Mouse (Mus musculus) forebrain, embryonic 11.5 days (tissue): Measurements from ENCODE around the gene Cdh1. TPM values are rescaled to one million over a fixed set of nuclear protein-coding genes. Genes with fewer than 3 reads are reported as not detected.
A peak's percentile ranks its signal among the peaks of the same experiment; 100 is the strongest.

Experiments used
- ATAC-seq: fragments of 200-750 bp; cut with Nextera tagmentation; replicated peaks from 2 replicates; pipeline ENCODE4 v1.8.0; 2017; ENCODE audit warnings: moderate TSS enrichment; ENCODE audit not compliant: low FRiP score
- DNase-seq: peaks from one replicate; pipeline ENCODE4 v3.0.0-alpha.2; 2017; ENCODE audit warnings: low spot score
- H3K27ac ChIP-seq: fragments of 300-500 bp; sonication (generic); 2 replicates; pipeline ENCODE4 v1.5.1; 2014; ENCODE audit warnings: low read depth, low read length
- H3K27me3 ChIP-seq: fragments of 300-500 bp; sonication (generic); 2 replicates; pipeline ENCODE4 v1.6.1; 2014; ENCODE audit warnings: mild to moderate bottlenecking, low read length, mixed read lengths; ENCODE audit not compliant: control insufficient read depth, insufficient read depth
- H3K36me3 ChIP-seq: fragments of 300-500 bp; sonication (generic); 2 replicates; pipeline ENCODE4 v1.6.1; 2014; ENCODE audit warnings: mild to moderate bottlenecking, low read length, moderate library complexity, mixed read lengths; ENCODE audit not compliant: control insufficient read depth, insufficient read depth
- H3K4me1 ChIP-seq: fragments of 300-500 bp; sonication (generic); replicated peaks from 2 replicates; pipeline ENCODE4 v1.6.1; 2014; ENCODE audit warnings: low read length, mixed read lengths; ENCODE audit not compliant: control insufficient read depth, insufficient read depth
- H3K4me2 ChIP-seq: fragments of 300-500 bp; sonication (generic); 2 replicates; pipeline ENCODE4 v1.6.1; 2014; ENCODE audit warnings: low read depth, mild to moderate bottlenecking, low read length, moderate library complexity, mixed read lengths; ENCODE audit not compliant: severe bottlenecking
- H3K4me3 ChIP-seq: fragments of 300-500 bp; sonication (generic); 2 replicates; pipeline ENCODE4 v1.5.1; 2014; ENCODE audit warnings: low read depth, low read length
- H3K9ac ChIP-seq: fragments of 300-500 bp; sonication (generic); 2 replicates; pipeline ENCODE4 v1.6.1; 2014; ENCODE audit warnings: low read length
- H3K9me3 ChIP-seq: fragments of 300-500 bp; sonication (generic); 2 replicates; pipeline ENCODE4 v1.6.1; 2016; ENCODE audit warnings: low read length, mixed read lengths; ENCODE audit not compliant: control insufficient read depth
- WGBS: fragments of 180-500 bp; shearing (Covaris S2); extraction: QIAGEN DNeasy Blood & Tissue Kit; methylation state at CpG from one replicate; pipeline ENCODE4 v1.1.7; 2014; 5-methylcytosine and 5-hydroxymethylcytosine counted together
- polyA plus RNA-seq: library from polyadenylated mRNA; unstranded; fragments of >200 nt; fragmentation: Nextera tagmentation; extraction: Ambion mirVana; gene quantifications from 2 replicates; pipeline ENCODE4 v1.2.1, GENCODE M21; 2014

The Cdh1 gene
- polyA plus RNA-seq, 1 experiment from 2014 or later, result 5.1 TPM

GRCm38 (mm10) chr8:106643100-106643499 is 39.9 kb downstream of the Cdh1 start:
- Histone ChIP-seq H3K36me3 (no peaks in the 10 kb centered on the region), H3K4me3 (no peak overlapping the region), H3K4me2 (no peak overlapping the region), H3K27ac (no peak overlapping the region), H3K4me1 (no peaks in the 10 kb centered on the region), H3K9me3 (no peaks in the 10 kb centered on the region), H3K27me3 (no peaks in the 10 kb centered on the region), H3K9ac (no peak overlapping the region)
- WGBS, result 91% methylated on average over 4 of the region's 4 CpGs
- no peak for DNase-seq
- ATAC-seq, result no peak

DNA sequence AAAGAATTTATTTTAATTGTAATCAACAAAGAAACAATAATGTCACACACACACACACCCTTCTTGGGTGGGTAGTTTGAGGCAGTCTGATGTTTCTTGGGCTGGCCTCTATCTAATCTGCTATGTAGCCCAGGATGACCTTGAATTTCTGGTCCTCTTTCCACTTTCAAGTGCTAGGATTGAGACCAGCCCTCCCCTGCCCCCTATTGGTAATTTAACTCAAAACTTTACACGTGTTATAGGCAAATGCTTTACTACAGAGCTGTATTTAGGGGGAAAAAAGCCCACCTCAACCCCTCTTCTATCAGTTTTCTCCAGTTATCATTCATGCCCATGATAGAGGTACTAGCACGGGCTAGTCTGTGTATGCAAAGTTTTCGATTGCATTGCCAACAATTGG is 41.8 kb downstream of the Cdh1 start:
- Histone ChIP-seq H3K27ac (no peak overlapping the region), H3K9ac (no peak overlapping the region), H3K9me3 (no peaks in the 10 kb centered on the region), H3K4me2 (no peak overlapping the region), H3K36me3 (no peaks in the 10 kb centered on the region), H3K4me1 (no peaks in the 10 kb centered on the region), H3K4me3 (no peak overlapping the region), H3K27me3 (no peaks in the 10 kb centered on the region)
- WGBS, result 62% methylated on average over 3 of the region's 3 CpGs
- no peak for ATAC-seq
- no peak for DNase-seq

- no peak overlapping the region for H3K27ac ChIP-seq
- no peaks in the 10 kb centered on the region for H3K36me3 ChIP-seq
- H3K4me1 ChIP-seq, result no peaks in the 10 kb centered on the region
- 95% methylated on average over 2 of the region's 2 CpGs for WGBS
- no peaks in the 10 kb centered on the region for H3K27me3 ChIP-seq
- no peak overlapping the region for H3K9ac ChIP-seq
- ATAC-seq, result no peak
- H3K4me2 ChIP-seq, result no peak overlapping the region
- H3K9me3 ChIP-seq, result no peaks in the 10 kb centered on the region
- no peak overlapping the region for H3K4me3 ChIP-seq
- DNase-seq, result no peak
These were observed 43.0 kb downstream of the Cdh1 start for GRCm38 (mm10) chr8:106646153-106646552.

GRCm38 (mm10) chr8:106646731-106647130 is 43.6 kb downstream of the Cdh1 start:
- no peak for DNase-seq

DNA sequence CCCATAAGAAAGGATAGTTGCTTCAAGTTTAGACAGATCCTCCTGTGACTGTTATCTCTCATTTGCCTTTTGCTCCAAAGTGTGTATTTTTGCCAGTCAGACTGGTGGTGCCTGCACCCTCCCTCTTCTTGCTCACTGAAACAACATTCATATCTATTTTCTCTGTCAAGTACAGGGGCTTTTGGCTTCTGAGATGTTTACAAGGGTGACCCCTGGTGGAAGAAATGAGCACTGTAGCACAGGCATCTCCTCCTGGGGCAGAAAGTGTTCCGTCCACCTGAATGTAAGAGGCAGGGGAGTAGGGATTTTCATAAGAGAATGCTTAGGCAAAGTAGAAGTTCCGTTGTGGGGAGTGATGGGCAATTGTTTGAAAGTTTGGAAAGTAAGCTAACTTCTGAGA is 44.2 kb downstream of the Cdh1 start:
- 39% methylated on average over 2 of the region's 2 CpGs for WGBS
- H3K27me3 ChIP-seq, result no peaks in the 10 kb centered on the region
- H3K9ac ChIP-seq, result no peak overlapping the region
- no peaks in the 10 kb centered on the region for H3K4me1 ChIP-seq
- no peak overlapping the region for H3K4me2 ChIP-seq
- no peaks in the 10 kb centered on the region for H3K36me3 ChIP-seq
- no peak overlapping the region for H3K27ac ChIP-seq
- H3K4me3 ChIP-seq, result no peak overlapping the region
- H3K9me3 ChIP-seq, result no peaks in the 10 kb centered on the region
- ATAC-seq, result no peak
- peak; percentile 84 for DNase-seq

More at GRCm38 (mm10) chr8:106646731-106647130, 43.6 kb downstream of the Cdh1 start:
- no peak overlapping the region for H3K27ac ChIP-seq
- no peaks in the 10 kb centered on the region for H3K9me3 ChIP-seq
- WGBS, result 86% methylated on average over 5 of the region's 5 CpGs
- ATAC-seq, result no peak
- H3K4me1 ChIP-seq, result no peaks in the 10 kb centered on the region
- no peaks in the 10 kb centered on the region for H3K36me3 ChIP-seq
- H3K9ac ChIP-seq, result no peak overlapping the region
- no peaks in the 10 kb centered on the region for H3K27me3 ChIP-seq
- H3K4me3 ChIP-seq, result no peak overlapping the region
- no peak overlapping the region for H3K4me2 ChIP-seq

- no peak for DNase-seq
- WGBS, result 92% methylated on average over 8 of the region's 8 CpGs
- H3K9me3 ChIP-seq, result no peaks in the 10 kb centered on the region
- no peaks in the 10 kb centered on the region for H3K27me3 ChIP-seq
- H3K27ac ChIP-seq, result no peak overlapping the region
- H3K4me3 ChIP-seq, result no peak overlapping the region
- no peaks in the 10 kb centered on the region for H3K36me3 ChIP-seq
- ATAC-seq, result no peak
- H3K4me2 ChIP-seq, result no peak overlapping the region
- no peak overlapping the region for H3K9ac ChIP-seq
- H3K4me1 ChIP-seq, result no peaks in the 10 kb centered on the region
These were observed 45.3 kb downstream of the Cdh1 start for GRCm38 (mm10) chr8:106648421-106648820.

DNA sequence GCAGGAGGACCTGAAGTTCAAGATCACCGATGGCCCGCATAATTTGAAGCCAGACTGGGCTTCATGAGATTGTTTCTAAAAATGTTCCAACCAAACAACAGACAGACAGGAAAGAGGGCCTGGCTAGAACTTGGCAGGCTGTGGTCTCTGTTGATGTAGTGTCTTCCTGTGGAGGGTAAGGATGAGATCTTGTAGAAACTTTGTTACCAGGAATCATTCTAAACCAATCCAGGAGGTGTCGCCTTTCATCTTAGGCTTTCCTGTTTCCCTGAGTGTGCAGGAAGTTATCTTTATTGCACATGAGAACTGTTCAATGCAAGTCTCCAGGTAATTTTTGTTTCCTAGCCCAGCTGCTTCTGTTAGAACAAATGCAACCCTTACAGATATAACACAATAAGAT is 48.8 kb downstream of the Cdh1 start:
- H3K9me3 ChIP-seq, result no peaks in the 10 kb centered on the region
- ATAC-seq (no peak), DNase-seq (no peak)
- no peak overlapping the region for H3K27ac ChIP-seq
- H3K36me3 ChIP-seq, result no peaks in the 10 kb centered on the region
- WGBS, result 94% methylated on average over 3 of the region's 3 CpGs
- H3K9ac ChIP-seq, result no peak overlapping the region
- no peaks in the 10 kb centered on the region for H3K27me3 ChIP-seq
- no peak overlapping the region for H3K4me3 ChIP-seq
- no peak overlapping the region for H3K4me2 ChIP-seq
- no peaks in the 10 kb centered on the region for H3K4me1 ChIP-seq

DNA sequence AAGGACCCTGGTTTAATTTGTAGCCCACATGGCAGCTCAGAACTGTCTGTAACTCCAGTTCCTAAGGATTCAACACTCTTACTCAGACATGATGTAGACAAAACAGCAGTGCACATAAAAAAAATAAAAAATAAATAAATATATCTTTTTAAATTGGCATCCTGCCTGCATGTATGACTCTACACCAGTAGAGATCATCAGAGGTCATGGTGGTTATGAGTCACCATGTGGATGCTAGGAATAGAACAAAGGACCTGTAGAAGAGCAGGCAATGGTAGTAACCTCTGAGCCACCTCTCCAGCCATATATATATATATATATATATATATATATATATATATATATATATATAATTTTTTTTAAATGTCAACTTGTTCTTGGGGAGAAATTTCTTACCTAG is 52.9 kb downstream of the Cdh1 start:
- H3K9ac ChIP-seq, result no peak overlapping the region
- no peaks in the 10 kb centered on the region for H3K27me3 ChIP-seq
- H3K4me1 ChIP-seq, result no peaks in the 10 kb centered on the region
- DNase-seq, result no peak
- H3K9me3 ChIP-seq, result no peaks in the 10 kb centered on the region
- ATAC-seq, result no peak
- no peak overlapping the region for H3K4me3 ChIP-seq
- H3K4me2 ChIP-seq, result no peak overlapping the region
- H3K27ac ChIP-seq, result no peak overlapping the region
- no peaks in the 10 kb centered on the region for H3K36me3 ChIP-seq

GRCm38 (mm10) chr8:106672786-106673185 is 69.6 kb downstream of the Cdh1 start:
- no peak for ATAC-seq
- H3K4me1 ChIP-seq, result no peaks in the 10 kb centered on the region
- 72% methylated on average over 2 of the region's 2 CpGs for WGBS

More at GRCm38 (mm10) chr8:106672786-106673185, 69.6 kb downstream of the Cdh1 start:
- no peak overlapping the region for H3K9ac ChIP-seq
- H3K36me3 ChIP-seq, result no peaks in the 10 kb centered on the region
- no peak for DNase-seq
- H3K9me3 ChIP-seq, result no peaks in the 10 kb centered on the region
- H3K27me3 ChIP-seq, result no peaks in the 10 kb centered on the region
- no peak overlapping the region for H3K4me3 ChIP-seq
- H3K27ac ChIP-seq, result no peak overlapping the region
- H3K4me2 ChIP-seq, result no peak overlapping the region
